Mouse (Mus musculus) C2C12 (cell line): Measurements from ENCODE around the gene Zmym5.

ENCODE experiments used
- CTCF ChIP-seq: IDR thresholded peaks from one replicate; pipeline ENCODE4 v1.5.1; 2011; ENCODE audit not compliant: control insufficient read depth, insufficient read depth, insufficient read length
- MAX ChIP-seq: IDR thresholded peaks from one replicate; pipeline ENCODE4 v1.6.1; 2011; ENCODE audit warnings: mild to moderate bottlenecking, control low read depth
- USF1 ChIP-seq: IDR thresholded peaks from one replicate; pipeline ENCODE4 v1.6.1; 2011; ENCODE audit warnings: low read depth, mild to moderate bottlenecking, control low read depth, moderate library complexity

GRCm38 (mm10) chr14:56778933-56779300, 32.6 kb downstream of the Zmym5 start:
- TF ChIP-seq MAX: no peak
- TF ChIP-seq CTCF: no peak
- no peak for TF ChIP-seq USF1
